Mouse (Mus musculus) midbrain, embryonic 13.5 days (tissue): Measurements from ENCODE around the gene Pltp. TPM values are rescaled to one million over a fixed set of nuclear protein-coding genes. Genes with fewer than 3 reads are reported as not detected.
"Not testable (repeated sequence)": the region's sequence is repeated elsewhere in the genome, so short reads cannot be mapped to it uniquely, and the experiment has no call there.

Source experiments
- ATAC-seq: fragments of 200-750 bp; cut with Nextera tagmentation; 2 replicates; pipeline ENCODE4 v1.8.0; 2017; ENCODE audit warnings: mild to moderate bottlenecking, moderate TSS enrichment, moderate library complexity
- H3K27ac ChIP-seq: fragments of 300-500 bp; sonication (generic); 2 replicates; pipeline ENCODE4 v1.5.1; 2015; ENCODE audit warnings: inconsistent platforms, mild to moderate bottlenecking, moderate library complexity
- H3K27me3 ChIP-seq: fragments of 300-500 bp; sonication (generic); 2 replicates; pipeline ENCODE4 v1.6.1; 2015; ENCODE audit warnings: mild to moderate bottlenecking, inconsistent platforms
- H3K36me3 ChIP-seq: fragments of 300-500 bp; sonication (generic); 2 replicates; pipeline ENCODE4 v1.6.1; 2015; ENCODE audit warnings: mild to moderate bottlenecking, inconsistent platforms
- H3K4me1 ChIP-seq: fragments of 300-500 bp; sonication (generic); replicated peaks from 2 replicates; pipeline ENCODE4 v1.6.1; 2015; ENCODE audit warnings: inconsistent platforms
- H3K4me2 ChIP-seq: fragments of 300-500 bp; sonication (generic); replicated peaks from 2 replicates; pipeline ENCODE4 v1.6.1; 2015; ENCODE audit warnings: moderate library complexity, mild to moderate bottlenecking, inconsistent platforms
- H3K4me3 ChIP-seq: fragments of 300-500 bp; sonication (generic); replicated peaks from 2 replicates; pipeline ENCODE4 v1.5.1; 2015; ENCODE audit warnings: mild to moderate bottlenecking, inconsistent platforms
- H3K9ac ChIP-seq: fragments of 300-500 bp; sonication (generic); replicated peaks from 2 replicates; pipeline ENCODE4 v1.6.1; 2015; ENCODE audit warnings: mild to moderate bottlenecking, inconsistent platforms
- H3K9me3 ChIP-seq: fragments of 300-500 bp; sonication (generic); 2 replicates; pipeline ENCODE4 v1.6.1; 2016; ENCODE audit warnings: mild to moderate bottlenecking, inconsistent platforms
- WGBS: fragments of 180-500 bp; shearing (Covaris S2); methylation state at CpG from one replicate; pipeline ENCODE4 v1.1.7; 2015; 5-methylcytosine and 5-hydroxymethylcytosine counted together
- polyA plus RNA-seq: library from polyadenylated mRNA; unstranded; fragments of >200 nt; fragmentation: Nextera tagmentation; extraction: Ambion mirVana; gene quantifications from 2 replicates; pipeline ENCODE4 v1.2.1, GENCODE M21; 2015

The Pltp gene
- polyA plus RNA-seq, 1 experiment from 2014 or later, result 96.1 TPM

- 65% methylated on average over 9 of the region's 9 CpGs for WGBS
- ATAC-seq, result no peak
- Histone ChIP-seq H3K27me3 (peaks cover 48% of the 10 kb centered on the region), H3K4me3 (no peak overlapping the region), H3K27ac (no peak overlapping the region), H3K9me3 (no peaks in the 10 kb centered on the region), H3K4me2 (no peak overlapping the region), H3K9ac (no peak overlapping the region), H3K36me3 (no peaks in the 10 kb centered on the region), H3K4me1 (peaks cover 27% of the 10 kb centered on the region)
Measured at GRCm38 (mm10) chr2:164859640-164860432, 2.3 kb upstream of the Pltp start.

- H3K36me3 ChIP-seq, result no peaks in the 10 kb centered on the region
- no peaks in the 10 kb centered on the region for H3K9me3 ChIP-seq
- no peak overlapping the region for H3K4me3 ChIP-seq
- ATAC-seq, result no peak
- H3K4me2 ChIP-seq, result no peak overlapping the region
- peaks cover 27% of the 10 kb centered on the region for H3K4me1 ChIP-seq
- no peak overlapping the region for H3K9ac ChIP-seq
- H3K27ac ChIP-seq, result no peak overlapping the region
- 62% methylated on average over 2 of the region's 2 CpGs for WGBS
- H3K27me3 ChIP-seq, result peaks cover 49% of the 10 kb centered on the region
Measured at GRCm38 (mm10) chr2:164859155-164859554, 1.6 kb upstream of the Pltp start.

GRCm38 (mm10) chr2:164857842-164858553 lies 487 bp upstream of the Pltp start:
- Histone ChIP-seq H3K9me3 (no peaks in the 10 kb centered on the region), H3K36me3 (no peaks in the 10 kb centered on the region), H3K9ac (peak overlapping the region; percentile 68), H3K27ac (no peak overlapping the region), H3K4me2 (peak overlapping the region; percentile 93), H3K4me3 (peak overlapping the region; percentile 48), H3K4me1 (peaks cover 27% of the 10 kb centered on the region), H3K27me3 (peaks cover 49% of the 10 kb centered on the region)
- WGBS, result 2% methylated on average over 19 of the region's 19 CpGs
- peak; percentile 57 for ATAC-seq

- H3K27ac ChIP-seq, result no peak overlapping the region
- peak; percentile 31 for ATAC-seq
- H3K9ac ChIP-seq, result peak overlapping the region; percentile 68
- peak overlapping the region; percentile 93 for H3K4me2 ChIP-seq
- peaks cover 49% of the 10 kb centered on the region for H3K27me3 ChIP-seq
- H3K9me3 ChIP-seq, result no peaks in the 10 kb centered on the region
- peaks cover 24% of the 10 kb centered on the region for H3K4me1 ChIP-seq
- 1% methylated on average over 42 of the region's 42 CpGs for WGBS
- peak overlapping the region; percentile 48 for H3K4me3 ChIP-seq
- no peaks in the 10 kb centered on the region for H3K36me3 ChIP-seq
Measured at GRCm38 (mm10) chr2:164856309-164857100, 1.0 kb downstream of the Pltp start.

GRCm38 (mm10) chr2:164855572-164855971 lies 1.9 kb downstream of the Pltp start:
- peaks cover 46% of the 10 kb centered on the region for H3K27me3 ChIP-seq
- 73% methylated on average over 5 of the region's 5 CpGs for WGBS
- not testable (repeated sequence) for H3K36me3 ChIP-seq, ATAC-seq, H3K4me3 ChIP-seq, H3K9me3 ChIP-seq, H3K9ac ChIP-seq, H3K27ac ChIP-seq
- peaks cover 24% of the 10 kb centered on the region for H3K4me1 ChIP-seq
- peak overlapping the region; percentile 93 for H3K4me2 ChIP-seq

GRCm38 (mm10) chr2:164850061-164850460 lies 7.5 kb downstream of the Pltp start:
- Histone ChIP-seq H3K9ac (no peak overlapping the region), H3K4me1 (no peaks in the 10 kb centered on the region), H3K36me3 (peaks cover 9% of the 10 kb centered on the region; the same call in 1 of the 2 replicates), H3K27ac (no peak overlapping the region), H3K4me2 (no peak overlapping the region), H3K27me3 (peaks cover 4% of the 10 kb centered on the region; the same call in 1 of the 2 replicates), H3K4me3 (no peak overlapping the region), H3K9me3 (no peaks in the 10 kb centered on the region)
- WGBS, result 89% methylated on average over 8 of the region's 8 CpGs
- ATAC-seq, result no peak

GRCm38 (mm10) chr2:164845782-164846181 lies 11.7 kb downstream of the Pltp start:
- H3K4me3 ChIP-seq, result no peak overlapping the region
- peaks cover 9% of the 10 kb centered on the region; the same call in 1 of the 2 replicates for H3K36me3 ChIP-seq
- H3K4me1 ChIP-seq, result no peaks in the 10 kb centered on the region
- no peaks in the 10 kb centered on the region for H3K9me3 ChIP-seq
- H3K4me2 ChIP-seq, result no peak overlapping the region
- WGBS, result 58% methylated on average over 3 of the region's 3 CpGs
- ATAC-seq, result no peak
- H3K27ac ChIP-seq, result no peak overlapping the region
- H3K9ac ChIP-seq, result no peak overlapping the region
- H3K27me3 ChIP-seq, result no peaks in the 10 kb centered on the region

GRCm38 (mm10) chr2:164835164-164835563 lies 22.3 kb downstream of the Pltp start:
- H3K27ac ChIP-seq, result no peak overlapping the region
- H3K4me2 ChIP-seq, result peak overlapping the region; percentile 99; the same call in 1 of the 2 replicates
- no peak overlapping the region for H3K4me3 ChIP-seq
- no peaks in the 10 kb centered on the region for H3K9me3 ChIP-seq
- peaks cover 27% of the 10 kb centered on the region for H3K4me1 ChIP-seq
- no peak for ATAC-seq
- no peak overlapping the region for H3K9ac ChIP-seq
- peaks cover 38% of the 10 kb centered on the region for H3K36me3 ChIP-seq
- 99% methylated on average over 4 of the region's 4 CpGs for WGBS
- no peaks in the 10 kb centered on the region for H3K27me3 ChIP-seq

GRCm38 (mm10) chr2:164834531-164834930 lies 23.0 kb downstream of the Pltp start:
- H3K27ac ChIP-seq, result no peak overlapping the region
- peaks cover 31% of the 10 kb centered on the region for H3K36me3 ChIP-seq
- 51% methylated on average over 8 of the region's 8 CpGs for WGBS
- no peak for ATAC-seq
- no peaks in the 10 kb centered on the region for H3K27me3 ChIP-seq
- H3K4me1 ChIP-seq, result peaks cover 27% of the 10 kb centered on the region
- H3K4me2 ChIP-seq, result peak overlapping the region; percentile 99
- no peaks in the 10 kb centered on the region for H3K9me3 ChIP-seq
- peak overlapping the region; percentile 70 for H3K4me3 ChIP-seq
- H3K9ac ChIP-seq, result peak overlapping the region; percentile 83

GRCm38 (mm10) chr2:164833314-164833959 lies 24.1 kb downstream of the Pltp start, which contains the start of gene Neurl2:
TSS of gene Neurl2 (minus strand) at chr2:164833456.
- peak within 1 kb of the TSS; percentile 99 for H3K4me2 ChIP-seq
- H3K4me1 ChIP-seq, result peaks cover 27% of the 10 kb centered on the region
- H3K9me3 ChIP-seq, result no peaks in the 10 kb centered on the region
- ATAC-seq, result peak; percentile 77
- H3K27me3 ChIP-seq, result no peaks in the 10 kb centered on the region
- WGBS, result under 1% methylated on average over 31 of the region's 31 CpGs
- H3K27ac ChIP-seq, result peak within 1 kb of the TSS; percentile 74
- peak within 1 kb of the TSS; percentile 83 for H3K9ac ChIP-seq
- H3K4me3 ChIP-seq, result peak within 1 kb of the TSS; percentile 70
- peaks cover 28% of the 10 kb centered on the region for H3K36me3 ChIP-seq

GRCm38 (mm10) chr2:164832748-164833301 lies 24.7 kb downstream of the Pltp start, which contains the start of gene Ctsa:
TSS of gene Ctsa (plus strand) at chr2:164832873.
- peak; percentile 69 for ATAC-seq
- H3K4me2 ChIP-seq, result peak within 1 kb of the TSS; percentile 99
- H3K9me3 ChIP-seq, result no peaks in the 10 kb centered on the region
- peak within 1 kb of the TSS; percentile 83 for H3K9ac ChIP-seq
- 1% methylated on average over 35 of the region's 35 CpGs for WGBS
- peak within 1 kb of the TSS; percentile 70 for H3K4me3 ChIP-seq
- H3K27ac ChIP-seq, result peak within 1 kb of the TSS; percentile 74
- H3K27me3 ChIP-seq, result no peaks in the 10 kb centered on the region
- H3K4me1 ChIP-seq, result peaks cover 27% of the 10 kb centered on the region
- peaks cover 28% of the 10 kb centered on the region for H3K36me3 ChIP-seq
